Mouse (Mus musculus): ENCODE results near the gene Ifrd2. TPM values are rescaled to one million over a fixed set of nuclear protein-coding genes. Genes with fewer than 3 reads are reported as not detected.

The Ifrd2 gene
- polyA plus RNA-seq, 2 experiments, result 55.0 to 57.3 TPM

DNA sequence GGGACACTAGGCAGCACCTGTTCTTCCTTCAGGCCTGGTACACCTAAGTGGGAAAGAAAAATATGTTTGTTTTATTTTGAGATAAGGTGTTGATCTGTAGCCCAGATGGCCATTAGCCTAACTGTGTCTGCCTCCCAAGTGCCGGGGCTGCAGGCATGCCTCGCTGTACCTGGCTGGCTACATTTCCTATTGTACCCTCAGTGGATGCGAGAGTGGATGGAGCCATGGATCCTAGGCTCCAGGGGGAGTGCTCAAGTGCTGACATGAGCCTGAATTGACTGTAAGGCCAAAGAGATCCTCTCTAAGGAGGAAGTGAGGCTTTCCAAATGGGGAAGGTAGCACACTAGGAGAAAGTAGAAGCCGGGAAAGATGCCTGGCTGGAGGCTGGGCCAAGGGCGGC, 39.5 kb upstream of the Ifrd2 start:
- 77% methylated on average over 5 of the region's 5 CpGs for WGBS
- H3K4me1 ChIP-seq (ENCODE audit: control insufficient read depth, insufficient read depth, low read length), result peaks cover 39% of the 10 kb centered on the region
- no peak for TF ChIP-seq POLR2A (IDR thresholded peaks at IDR 0.05; ENCODE audit: borderline replicate concordance, extremely low read depth, insufficient read depth, insufficient read length)
- peaks cover 16% of the 10 kb centered on the region for H3K36me3 ChIP-seq (ENCODE audit: control insufficient read depth, insufficient read depth, low read length)
- no peak overlapping the region for H3K9ac ChIP-seq (ENCODE audit: low read depth, low read length, severe bottlenecking)
- H3K4me2 ChIP-seq (replicated peaks; ENCODE audit: low read depth, low read length, severe bottlenecking), result no peak overlapping the region
- no peaks in the 10 kb centered on the region for H3K9me3 ChIP-seq (ENCODE audit: control insufficient read depth, low read length)
- H3K27me3 ChIP-seq (ENCODE audit: control insufficient read depth, insufficient read depth, low read length), result no peaks in the 10 kb centered on the region
- no peak overlapping the region for H3K4me3 ChIP-seq (replicated peaks; ENCODE audit: low read length)
- ATAC-seq (ENCODE audit: low FRiP score, low read depth), result no peak
- no peak for DNase-seq (ENCODE audit: low spot score)
- no peak overlapping the region for H3K27ac ChIP-seq (replicated peaks; ENCODE audit: low read depth, low read length)

DNA sequence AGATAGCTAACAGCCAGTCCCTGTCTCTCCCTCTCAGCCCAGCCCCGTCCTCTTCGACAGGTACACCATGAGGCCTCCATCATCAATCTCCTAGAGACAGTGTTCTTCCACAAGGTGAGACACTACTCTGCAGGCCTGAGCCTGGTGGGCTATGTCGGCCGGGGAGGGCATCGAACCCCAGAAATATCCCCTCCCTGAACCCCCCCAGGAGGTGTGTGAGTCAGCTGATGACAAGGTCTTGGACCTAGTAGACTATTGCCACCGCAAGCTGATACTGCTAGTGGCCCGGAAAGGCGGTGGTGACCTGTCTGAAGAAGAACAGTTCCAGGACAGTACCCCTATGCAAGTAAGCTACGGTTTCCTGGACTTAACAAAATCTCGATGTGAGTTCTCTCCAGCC, 38.6 kb upstream of the Ifrd2 start:
- H3K36me3 ChIP-seq (ENCODE audit: control insufficient read depth, insufficient read depth, low read length), result peaks cover 15% of the 10 kb centered on the region
- ATAC-seq (ENCODE audit: low FRiP score, low read depth) (no peak), DNase-seq (ENCODE audit: low spot score) (no peak)
- H3K4me3 ChIP-seq (replicated peaks; ENCODE audit: low read length), result no peak overlapping the region
- H3K27ac ChIP-seq (replicated peaks; ENCODE audit: low read depth, low read length), result no peak overlapping the region
- H3K4me1 ChIP-seq (ENCODE audit: control insufficient read depth, insufficient read depth, low read length), result peaks cover 46% of the 10 kb centered on the region
- H3K4me2 ChIP-seq (replicated peaks; ENCODE audit: low read depth, low read length, severe bottlenecking), result no peak overlapping the region
- WGBS, result 88% methylated on average over 10 of the region's 10 CpGs
- H3K9ac ChIP-seq (ENCODE audit: low read depth, low read length, severe bottlenecking), result no peak overlapping the region
- no peaks in the 10 kb centered on the region for H3K9me3 ChIP-seq (ENCODE audit: control insufficient read depth, low read length)
- TF ChIP-seq POLR2A (IDR thresholded peaks at IDR 0.05; ENCODE audit: borderline replicate concordance, extremely low read depth, insufficient read depth, insufficient read length), result no peak
- H3K27me3 ChIP-seq (ENCODE audit: control insufficient read depth, insufficient read depth, low read length), result no peaks in the 10 kb centered on the region

DNA sequence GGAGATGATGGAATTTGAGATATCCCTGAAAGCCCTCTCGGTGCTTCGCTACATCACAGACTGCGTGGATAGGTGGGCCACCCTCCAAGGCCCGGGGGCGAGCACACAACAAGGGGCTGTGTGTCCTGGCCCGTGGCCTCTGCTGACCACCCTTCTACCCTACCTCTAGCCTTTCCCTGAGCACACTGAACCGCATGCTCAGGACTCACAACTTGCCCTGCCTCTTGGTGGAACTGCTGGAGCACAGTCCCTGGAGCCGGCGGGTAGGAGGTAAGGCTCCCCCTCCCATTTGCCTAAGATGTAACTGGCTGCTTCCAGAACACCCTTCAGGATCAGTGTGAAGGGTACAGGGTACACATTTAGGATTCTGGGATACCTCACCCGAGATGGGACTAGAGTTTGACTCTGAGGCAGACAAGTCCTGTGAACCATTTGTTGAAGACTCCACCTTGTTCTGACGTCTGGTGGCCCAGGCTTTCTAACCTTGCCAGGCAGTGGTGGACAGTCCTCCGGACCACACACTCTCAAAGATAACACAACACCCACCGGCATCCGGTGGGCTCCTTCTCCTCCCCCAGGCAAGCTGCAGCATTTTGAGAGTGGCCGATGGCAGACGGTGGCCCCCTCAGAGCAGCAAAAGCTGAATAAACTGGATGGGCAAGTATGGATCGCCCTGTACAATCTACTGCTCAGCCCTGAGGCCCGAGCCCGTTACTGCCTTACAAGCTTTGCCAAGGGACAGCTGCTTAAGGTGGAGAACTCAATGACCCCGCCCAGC, 38.0 kb upstream of the Ifrd2 start:
- peaks cover 9% of the 10 kb centered on the region for H3K36me3 ChIP-seq (ENCODE audit: control insufficient read depth, insufficient read depth, low read length)
- WGBS, result 74% methylated on average over 20 of the region's 20 CpGs
- H3K4me3 ChIP-seq (replicated peaks; ENCODE audit: low read length), result no peak overlapping the region
- no peak for TF ChIP-seq POLR2A (IDR thresholded peaks at IDR 0.05; ENCODE audit: borderline replicate concordance, extremely low read depth, insufficient read depth, insufficient read length)
- H3K4me2 ChIP-seq (replicated peaks; ENCODE audit: low read depth, low read length, severe bottlenecking), result no peak overlapping the region
- no peaks in the 10 kb centered on the region for H3K27me3 ChIP-seq (ENCODE audit: control insufficient read depth, insufficient read depth, low read length)
- H3K27ac ChIP-seq (replicated peaks; ENCODE audit: low read depth, low read length), result no peak overlapping the region
- H3K4me1 ChIP-seq (ENCODE audit: control insufficient read depth, insufficient read depth, low read length), result peaks cover 47% of the 10 kb centered on the region
- H3K9ac ChIP-seq (ENCODE audit: low read depth, low read length, severe bottlenecking), result no peak overlapping the region
- ATAC-seq (ENCODE audit: low FRiP score, low read depth) (no peak), DNase-seq (ENCODE audit: low spot score) (no peak)
- no peaks in the 10 kb centered on the region for H3K9me3 ChIP-seq (ENCODE audit: control insufficient read depth, low read length)

DNA sequence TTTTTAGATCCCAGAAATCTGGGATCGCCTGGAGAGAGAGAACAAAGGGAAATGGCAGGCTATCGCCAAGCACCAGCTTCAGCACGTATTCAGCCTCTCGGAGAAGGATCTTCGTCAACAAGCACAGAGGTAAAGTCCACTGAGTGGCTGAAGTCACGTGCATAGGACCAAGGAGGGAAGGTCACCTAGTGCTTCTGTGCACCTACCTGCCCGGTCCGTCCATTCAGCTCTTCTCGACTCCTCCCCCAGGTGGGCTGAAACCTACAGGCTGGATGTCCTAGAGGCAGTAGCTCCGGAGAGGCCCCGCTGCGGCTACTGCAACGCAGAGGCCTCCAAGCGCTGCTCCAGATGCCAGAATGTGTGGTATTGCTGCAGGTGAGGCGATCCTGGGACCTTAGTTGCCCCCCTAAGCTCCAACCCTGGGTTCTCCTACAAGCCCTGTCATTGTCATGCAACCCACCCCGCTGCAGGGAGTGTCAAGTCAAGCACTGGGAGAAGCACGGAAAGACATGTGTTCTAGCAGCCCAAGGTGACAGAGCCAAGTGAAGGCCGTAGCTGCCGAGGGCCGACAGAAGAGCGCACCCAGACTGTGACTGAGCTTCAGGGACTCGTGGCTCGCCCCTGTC, 36.8 kb upstream of the Ifrd2 start:
- Histone ChIP-seq H3K9ac (ENCODE audit: low read depth, low read length, severe bottlenecking) (peak overlapping the region; percentile 69), H3K27ac (replicated peaks; ENCODE audit: low read depth, low read length) (peak overlapping the region; percentile 85), H3K4me3 (replicated peaks; ENCODE audit: low read length) (peak overlapping the region; percentile 85), H3K36me3 (ENCODE audit: control insufficient read depth, insufficient read depth, low read length) (no peaks in the 10 kb centered on the region), H3K4me1 (ENCODE audit: control insufficient read depth, insufficient read depth, low read length) (peaks cover 48% of the 10 kb centered on the region), H3K9me3 (ENCODE audit: control insufficient read depth, low read length) (no peaks in the 10 kb centered on the region), H3K4me2 (replicated peaks; ENCODE audit: low read depth, low read length, severe bottlenecking) (peak overlapping the region; percentile 98), H3K27me3 (ENCODE audit: control insufficient read depth, insufficient read depth, low read length) (no peaks in the 10 kb centered on the region)
- no peak for TF ChIP-seq POLR2A (IDR thresholded peaks at IDR 0.05; ENCODE audit: borderline replicate concordance, extremely low read depth, insufficient read depth, insufficient read length)
- ATAC-seq (ENCODE audit: low FRiP score, low read depth) (no peak), DNase-seq (ENCODE audit: low spot score) (no peak)
- WGBS, result 27% methylated on average over 23 of the region's 23 CpGs

DNA sequence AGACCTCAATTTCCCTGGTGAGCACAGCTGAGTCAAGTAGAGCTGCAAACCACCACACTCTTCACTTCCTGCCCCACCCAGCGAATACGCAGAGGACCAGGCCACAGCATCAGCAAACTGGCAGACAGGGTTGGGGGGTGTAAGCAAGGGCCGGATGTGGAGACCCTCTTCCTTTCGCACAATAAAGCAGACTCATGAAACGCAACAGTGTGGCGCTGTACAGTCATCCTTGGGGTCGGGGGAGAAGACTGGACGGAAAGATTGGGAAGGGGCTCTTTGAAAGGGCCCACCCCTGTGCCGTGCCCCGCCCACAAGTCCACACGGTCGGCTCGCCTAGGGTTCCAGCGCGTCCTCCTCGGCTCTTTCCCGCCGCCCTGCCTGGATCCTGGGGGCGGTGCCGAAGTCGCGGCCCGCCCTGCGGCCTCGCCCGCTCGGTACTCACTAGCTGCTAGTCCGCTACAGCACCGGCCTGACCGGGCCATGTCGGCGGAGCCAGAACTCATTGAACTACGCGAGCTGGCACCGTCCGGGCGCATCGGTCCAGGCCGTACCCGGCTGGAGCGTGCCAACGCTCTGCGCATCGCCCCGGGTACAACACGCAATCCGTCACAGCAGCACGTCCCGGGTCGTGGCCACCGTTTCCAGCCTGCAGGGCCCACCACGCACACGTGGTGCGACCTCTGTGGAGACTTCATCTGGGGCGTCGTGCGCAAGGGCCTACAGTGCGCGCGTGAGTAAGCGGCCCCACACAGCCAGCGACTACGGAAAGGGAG, 36.1 kb upstream of the Ifrd2 start, which contains the start of gene Rassf1:
Gene Rassf1, plus strand, starts transcription at position 439 of the 773 bp plus-strand sequence.
- Histone ChIP-seq H3K27me3 (ENCODE audit: control insufficient read depth, insufficient read depth, low read length) (no peaks in the 10 kb centered on the region), H3K27ac (replicated peaks; ENCODE audit: low read depth, low read length) (peak within 1 kb of the TSS; percentile 85), H3K36me3 (ENCODE audit: control insufficient read depth, insufficient read depth, low read length) (peaks cover 4% of the 10 kb centered on the region; the same call in 1 of the 2 replicates), H3K4me2 (replicated peaks; ENCODE audit: low read depth, low read length, severe bottlenecking) (peak within 1 kb of the TSS; percentile 98), H3K4me1 (ENCODE audit: control insufficient read depth, insufficient read depth, low read length) (peaks cover 52% of the 10 kb centered on the region), H3K9ac (ENCODE audit: low read depth, low read length, severe bottlenecking) (peak within 1 kb of the TSS; percentile 69), H3K9me3 (ENCODE audit: control insufficient read depth, low read length) (no peaks in the 10 kb centered on the region), H3K4me3 (replicated peaks; ENCODE audit: low read length) (peak within 1 kb of the TSS; percentile 85)
- DNase-seq (ENCODE audit: low spot score), result peak; percentile 83
- peak; percentile 52; the same call in 1 of the 2 replicates for TF ChIP-seq POLR2A (IDR thresholded peaks at IDR 0.05; ENCODE audit: borderline replicate concordance, extremely low read depth, insufficient read depth, insufficient read length)
- peak; percentile 58 for ATAC-seq (ENCODE audit: low FRiP score, low read depth)
- WGBS, result under 1% methylated on average over 55 of the region's 63 CpGs
